Mouse (Mus musculus): ENCODE results near the gene Prdm2.

GRCm38 (mm10) chr4:143099288-143100039 is 113.3 kb downstream of the Prdm2 start:
- no peak for TF ChIP-seq POLR2A (IDR thresholded peaks at IDR 0.05; ENCODE audit: control insufficient read depth, extremely low read depth, insufficient read depth, low read length, poor library complexity)
- no peak for TF ChIP-seq CTCF (IDR thresholded peaks at IDR 0.05; ENCODE audit: borderline replicate concordance, control insufficient read depth, extremely low read depth, insufficient read depth, low read length, poor library complexity)
